In the genomic region with DNA sequence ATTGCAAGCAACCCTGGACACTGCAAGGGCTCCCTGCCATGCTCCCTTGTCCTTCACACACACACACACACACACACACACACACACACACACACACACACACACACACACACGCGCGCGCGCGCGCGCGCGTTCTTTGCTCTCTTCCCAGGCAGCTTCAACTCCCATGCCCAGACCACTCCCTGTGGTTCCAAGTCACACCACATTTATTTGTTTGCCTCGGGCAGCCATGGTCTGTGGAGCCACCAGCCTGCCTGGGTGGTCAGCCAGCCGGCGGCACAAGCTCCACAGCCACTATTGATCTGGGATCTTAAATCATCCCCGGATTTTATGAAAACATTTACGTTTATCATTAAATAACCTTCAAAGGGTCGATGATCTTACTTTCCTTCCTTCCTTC, we compare ENCODE assay signal across 26 mouse cellular contexts.
DNase-seq lines count a peak whose midpoint lies in the region; ATAC-seq and TF ChIP-seq lines count a peak whose summit lies in the region.
"Had no signal": no experiment of that assay in that cellular context is flagged by ENCODE, and none has a peak within 500 bp of the region (broad histone marks: within the 10 kb centered on the region; RNA-seq: fewer than 3 reads in every experiment).

No protein-coding gene starts in this region.

- peaks cover 20% of the 10 kb centered on the region for H3K4me1 ChIP-seq in hindbrain, postnatal 0 days (ENCODE audit: insufficient read depth, low read length)
- H3K4me1 ChIP-seq in hindbrain, embryonic 10.5 days (replicated peaks): peaks cover 44% of the 10 kb centered on the region
- H3K4me1 ChIP-seq in midbrain, postnatal 0 days (ENCODE audit: insufficient read depth, low read length): peaks cover 5% of the 10 kb centered on the region; the same call in 1 of the 2 replicates
- peaks cover 32% of the 10 kb centered on the region for H3K4me1 ChIP-seq in midbrain, embryonic 13.5 days (replicated peaks)
- H3K4me1 ChIP-seq in limb, embryonic 10.5 days: peaks cover 56% of the 10 kb centered on the region

- 55% methylated on average over 14 of the region's 16 CpGs for WGBS in hindbrain, postnatal 0 days
- WGBS in hindbrain, embryonic 10.5 days: 73% methylated on average over 16 of the region's 16 CpGs
- WGBS in midbrain, postnatal 0 days: 71% methylated on average over 16 of the region's 16 CpGs
- WGBS in midbrain, embryonic 13.5 days: 73% methylated on average over 16 of the region's 16 CpGs
- 71% methylated on average over 16 of the region's 16 CpGs for WGBS in limb, embryonic 10.5 days

- no peak overlapping the region for H3K4me3 ChIP-seq in hindbrain, postnatal 0 days (ENCODE audit: low read length)
- no peak overlapping the region for H3K4me3 ChIP-seq in hindbrain, embryonic 10.5 days
- no peak overlapping the region for H3K4me3 ChIP-seq in midbrain, postnatal 0 days (ENCODE audit: low read depth, low read length)
- H3K4me3 ChIP-seq in midbrain, embryonic 13.5 days (replicated peaks): no peak overlapping the region
- H3K4me3 ChIP-seq in limb, embryonic 10.5 days: no peak overlapping the region
- H3K4me3 ChIP-seq: embryonic facial prominence, embryonic 12.5 days; erythroblast, embryonic 14.5 days; forebrain, embryonic 12.5 days; forebrain, embryonic 15.5 days; heart, embryonic 12.5 days; heart, embryonic 15.5 days had no signal

- no peak overlapping the region for H3K4me2 ChIP-seq in hindbrain, postnatal 0 days (ENCODE audit: low read depth, low read length)
- no peak overlapping the region for H3K4me2 ChIP-seq in midbrain, postnatal 0 days (ENCODE audit: low read depth, low read length, poor library complexity, severe bottlenecking)
- H3K4me2 ChIP-seq in midbrain, embryonic 13.5 days (replicated peaks): no peak overlapping the region
- H3K4me2 ChIP-seq: embryonic facial prominence, embryonic 12.5 days; forebrain, embryonic 12.5 days; forebrain, embryonic 15.5 days; heart, embryonic 12.5 days; heart, embryonic 15.5 days; hindbrain, embryonic 14.5 days had no signal

- H3K27ac ChIP-seq in hindbrain, postnatal 0 days: no peak overlapping the region
- no peak overlapping the region for H3K27ac ChIP-seq in hindbrain, embryonic 10.5 days
- H3K27ac ChIP-seq in midbrain, postnatal 0 days (ENCODE audit: low read depth, low read length): no peak overlapping the region
- H3K27ac ChIP-seq in midbrain, embryonic 13.5 days: no peak overlapping the region
- H3K27ac ChIP-seq in limb, embryonic 10.5 days: peak overlapping the region; percentile 72
- H3K27ac ChIP-seq: embryonic facial prominence, embryonic 12.5 days; forebrain, embryonic 12.5 days; forebrain, embryonic 15.5 days; heart, embryonic 15.5 days; hindbrain, embryonic 14.5 days had no signal

- peak; percentile 44 for DNase-seq in hindbrain, postnatal 0 days (ENCODE audit: low spot score)
- no peak for DNase-seq in hindbrain, embryonic 10.5 days (ENCODE audit: low spot score)
- peak; percentile 48 for DNase-seq in midbrain, postnatal 0 days (ENCODE audit: low spot score)
- DNase-seq in limb, embryonic 10.5 days (ENCODE audit: low spot score): peak; percentile 62
- no peak for DNase-seq in gastrocnemius, postnatal 36 days
- DNase-seq in left cerebral cortex, postnatal 36 days (ENCODE audit: low spot score in 2 of 2): no peak
- DNase-seq: adrenal gland, adult 2 months; adrenal gland, postnatal 14 days; B cell, adult 2 months; cerebellum, adult 11 months; cerebellum, adult 8-10 months; cerebellum, postnatal 14 days; gastrocnemius, postnatal 10 days; heart, adult 18-20 months; heart, postnatal 10 days; heart, postnatal 36 days had no signal

- H3K36me3 ChIP-seq in hindbrain, postnatal 0 days (ENCODE audit: insufficient read depth, low read length): no peaks in the 10 kb centered on the region
- H3K36me3 ChIP-seq in hindbrain, embryonic 10.5 days: no peaks in the 10 kb centered on the region
- H3K36me3 ChIP-seq in midbrain, postnatal 0 days (ENCODE audit: insufficient read depth, low read length): no peaks in the 10 kb centered on the region
- no peaks in the 10 kb centered on the region for H3K36me3 ChIP-seq in midbrain, embryonic 13.5 days
- H3K36me3 ChIP-seq in limb, embryonic 10.5 days: no peaks in the 10 kb centered on the region
- H3K36me3 ChIP-seq: embryonic facial prominence, embryonic 12.5 days; forebrain, embryonic 12.5 days; forebrain, embryonic 15.5 days; G1E; heart, embryonic 12.5 days; heart, embryonic 15.5 days had no signal

- no peak overlapping the region for H3K9ac ChIP-seq in hindbrain, postnatal 0 days (replicated peaks; ENCODE audit: low read length)
- H3K9ac ChIP-seq in midbrain, postnatal 0 days (replicated peaks; ENCODE audit: low read length, poor library complexity, severe bottlenecking): no peak overlapping the region
- no peak overlapping the region for H3K9ac ChIP-seq in midbrain, embryonic 13.5 days (replicated peaks)
- H3K9ac ChIP-seq: embryonic facial prominence, embryonic 12.5 days; forebrain, embryonic 12.5 days; forebrain, embryonic 15.5 days; heart, embryonic 12.5 days; heart, embryonic 15.5 days; hindbrain, embryonic 14.5 days had no signal

- no peaks in the 10 kb centered on the region for H3K27me3 ChIP-seq in hindbrain, postnatal 0 days (ENCODE audit: insufficient read depth, low read length)
- peaks cover 21% of the 10 kb centered on the region for H3K27me3 ChIP-seq in hindbrain, embryonic 10.5 days (ENCODE audit: insufficient read depth, poor library complexity, severe bottlenecking)
- H3K27me3 ChIP-seq in midbrain, postnatal 0 days (ENCODE audit: insufficient read depth, low read length): no peaks in the 10 kb centered on the region
- H3K27me3 ChIP-seq in midbrain, embryonic 13.5 days: peaks cover 6% of the 10 kb centered on the region; the same call in 1 of the 2 replicates
- 0 out of 2 replicates have a peak, but pooled peaks cover 9% of the 10 kb centered on the region for H3K27me3 ChIP-seq in limb, embryonic 10.5 days (ENCODE audit: low read depth, poor library complexity, severe bottlenecking)
- H3K27me3 ChIP-seq: CH12.LX; embryonic facial prominence, embryonic 12.5 days; forebrain, embryonic 12.5 days; forebrain, embryonic 15.5 days had no signal

- intact Hi-C loops in gastrocnemius, postnatal 36 days (cut with DNase I): no loop called here
- intact Hi-C loops in left cerebral cortex, postnatal 36 days (cut with DNase I): loop anchor here (10.0 kb wide), 1 partner anchor 419 kb away; no protein-coding TSS in a partner anchor

- no peaks in the 10 kb centered on the region for H3K9me3 ChIP-seq in hindbrain, postnatal 0 days (ENCODE audit: low read length)
- no peaks in the 10 kb centered on the region for H3K9me3 ChIP-seq in hindbrain, embryonic 10.5 days
- H3K9me3 ChIP-seq in midbrain, postnatal 0 days (ENCODE audit: low read length): no peaks in the 10 kb centered on the region
- H3K9me3 ChIP-seq in midbrain, embryonic 13.5 days: no peaks in the 10 kb centered on the region
- H3K9me3 ChIP-seq in limb, embryonic 10.5 days (replicated peaks): no peaks in the 10 kb centered on the region
- H3K9me3 ChIP-seq: embryonic facial prominence, embryonic 12.5 days; forebrain, embryonic 12.5 days; forebrain, embryonic 15.5 days; heart, embryonic 12.5 days; heart, embryonic 15.5 days had no signal

- ATAC-seq in hindbrain, postnatal 0 days: 0 out of 2 replicates have a peak, but pooled peaks have one; percentile 34
- ATAC-seq in midbrain, postnatal 0 days (ENCODE audit: low FRiP score): no peak
- ATAC-seq in midbrain, embryonic 13.5 days: no peak
- ATAC-seq: forebrain, embryonic 15.5 days had no signal

- no peak for TF ChIP-seq CTCF in hindbrain, postnatal 0 days (IDR thresholded peaks at IDR 0.05; ENCODE audit: low read depth)
- no peak for TF ChIP-seq CTCF in midbrain, postnatal 0 days (IDR thresholded peaks at IDR 0.05)

Comparison
In these comparisons a context has a peak if more than half of its experiments do, and no peak if none do; other contexts are left out.
1. DNase-seq: peak in hindbrain, postnatal 0 days (single experiment), midbrain, postnatal 0 days (single experiment) and limb, embryonic 10.5 days (single experiment); none in hindbrain, embryonic 10.5 days (single experiment), gastrocnemius, postnatal 36 days (0 of 2) and left cerebral cortex, postnatal 36 days (0 of 2).